Mouse (Mus musculus) stomach, postnatal 0 days (tissue): ENCODE measurements around the gene P4hb.

Experiments
- CTCF ChIP-seq: IDR thresholded peaks from 2 replicates; pipeline ENCODE4 v1.5.1; 2016; ENCODE audit warnings: antibody characterized with exemption, low read depth, mild to moderate bottlenecking, moderate library complexity
- EP300 ChIP-seq: optimal IDR thresholded peaks from 2 replicates; pipeline ENCODE3; 2016; ENCODE audit warnings: antibody characterized with exemption

GRCm38 (mm10) chr11:120510375-120511030 is 62.5 kb downstream of the P4hb start:
- TF ChIP-seq CTCF: no peak
- no peak for TF ChIP-seq EP300
